Mouse (Mus musculus) liver, adult 2 months (tissue): ENCODE measurements at regions not wholly inside any gene's neighbourhood (a gene's known extent, or its start where the extent isn't known, plus 50 kb on each side); places are given as distances from the start of the nearest gene placed in this dataset.

Experiments used
- CTCF ChIP-seq: fragments of 200-500 bp; IDR thresholded peaks from 2 replicates; pipeline ENCODE4 v1.5.1; 2011; ENCODE audit warnings: low read depth, low read length, control low read depth
- POLR2A ChIP-seq: fragments of 200-500 bp; IDR thresholded peaks from 2 replicates; pipeline ENCODE4 v1.6.1; 2011; ENCODE audit warnings: low read length, control low read depth; ENCODE audit not compliant: insufficient read depth; ENCODE audit errors: extremely low read depth

- TF ChIP-seq CTCF (no peak), POLR2A (no peak)
Observed at GRCm38 (mm10) chr12:52379245-52379644, 124.5 kb upstream of the Arhgap5 start.
